Mouse (Mus musculus) hindbrain, embryonic 11.5 days (tissue): Measurements from ENCODE around the gene Aldh3a2. TPM values are rescaled to one million over a fixed set of nuclear protein-coding genes. Genes with fewer than 3 reads are reported as not detected.

Experiments used
- ATAC-seq: fragments of 200-750 bp; cut with Nextera tagmentation; 2 replicates; pipeline ENCODE4 v1.8.0; 2017; ENCODE audit warnings: mild to moderate bottlenecking, moderate TSS enrichment, moderate library complexity; ENCODE audit not compliant: low FRiP score
- DNase-seq: peaks from one replicate; pipeline ENCODE4 v3.0.0-alpha.2; 2015; ENCODE audit warnings: low spot score
- H3K27ac ChIP-seq: fragments of 300-500 bp; sonication (generic); 2 replicates; pipeline ENCODE4 v1.5.1; 2014; ENCODE audit warnings: mild to moderate bottlenecking, low read depth, low read length
- H3K27me3 ChIP-seq: fragments of 300-500 bp; sonication (generic); 2 replicates; pipeline ENCODE4 v1.6.1; 2014; ENCODE audit warnings: mild to moderate bottlenecking, low read length, moderate library complexity, mixed read lengths; ENCODE audit not compliant: control insufficient read depth, insufficient read depth
- H3K36me3 ChIP-seq: fragments of 300-500 bp; sonication (generic); 2 replicates; pipeline ENCODE4 v1.6.1; 2014; ENCODE audit warnings: mild to moderate bottlenecking, low read length, moderate library complexity, mixed read lengths; ENCODE audit not compliant: control insufficient read depth, insufficient read depth
- H3K4me1 ChIP-seq: fragments of 300-500 bp; sonication (generic); replicated peaks from 2 replicates; pipeline ENCODE4 v1.6.1; 2014; ENCODE audit warnings: low read length, mixed read lengths; ENCODE audit not compliant: control insufficient read depth, insufficient read depth
- H3K4me2 ChIP-seq: fragments of 300-500 bp; sonication (generic); replicated peaks from 2 replicates; pipeline ENCODE4 v1.6.1; 2014; ENCODE audit warnings: mild to moderate bottlenecking, low read depth, low read length
- H3K4me3 ChIP-seq: fragments of 300-500 bp; sonication (generic); 2 replicates; pipeline ENCODE4 v1.5.1; 2014; ENCODE audit warnings: low read depth, low read length
- H3K9ac ChIP-seq: fragments of 300-500 bp; sonication (generic); 2 replicates; pipeline ENCODE4 v1.6.1; 2014; ENCODE audit warnings: low read depth, low read length
- H3K9me3 ChIP-seq: fragments of 300-500 bp; sonication (generic); 2 replicates; pipeline ENCODE4 v1.6.1; 2016; ENCODE audit warnings: low read length; ENCODE audit not compliant: control insufficient read depth
- WGBS: fragments of 180-500 bp; shearing (Covaris S2); extraction: QIAGEN DNeasy Blood & Tissue Kit; methylation state at CpG from one replicate; pipeline ENCODE4 v1.1.7; 2014; 5-methylcytosine and 5-hydroxymethylcytosine counted together
- polyA plus RNA-seq: library from polyadenylated mRNA; unstranded; fragments of >200 nt; fragmentation: Nextera tagmentation; extraction: Ambion mirVana; gene quantifications from 2 replicates; pipeline ENCODE4 v1.2.1, GENCODE M21; 2014

Gene Aldh3a2
- polyA plus RNA-seq, 1 experiment from 2014 or later, result 24.9 TPM

GRCm38 (mm10) chr11:61300205-61300604 lies 32.9 kb upstream of the Aldh3a2 start:
- DNase-seq (no peak), ATAC-seq (no peak)
- Histone ChIP-seq H3K4me2 (no peak overlapping the region), H3K4me3 (no peak overlapping the region), H3K9ac (no peak overlapping the region), H3K9me3 (no peaks in the 10 kb centered on the region), H3K27ac (no peak overlapping the region), H3K27me3 (no peaks in the 10 kb centered on the region), H3K36me3 (no peaks in the 10 kb centered on the region), H3K4me1 (no peaks in the 10 kb centered on the region; the same call in 1 of the 2 replicates)
- 68% methylated on average over 3 of the region's 3 CpGs for WGBS

- Histone ChIP-seq H3K4me2 (no peak overlapping the region), H3K36me3 (no peaks in the 10 kb centered on the region), H3K4me1 (no peaks in the 10 kb centered on the region; the same call in 1 of the 2 replicates), H3K27me3 (no peaks in the 10 kb centered on the region), H3K9me3 (no peaks in the 10 kb centered on the region), H3K9ac (no peak overlapping the region), H3K27ac (no peak overlapping the region), H3K4me3 (no peak overlapping the region)
- 74% methylated on average over 2 of the region's 2 CpGs for whole genome bisulfite sequencing
- no peak for ATAC-seq
- DNase-seq, result no peak
Measured at GRCm38 (mm10) chr11:61297901-61298300, 30.6 kb upstream of the Aldh3a2 start.

GRCm38 (mm10) chr11:61297326-61297725 lies 30.1 kb upstream of the Aldh3a2 start:
- no peak overlapping the region for H3K27ac ChIP-seq
- H3K9me3 ChIP-seq, result no peaks in the 10 kb centered on the region
- 88% methylated on average over 2 of the region's 2 CpGs for WGBS
- H3K27me3 ChIP-seq, result no peaks in the 10 kb centered on the region
- H3K4me3 ChIP-seq, result no peak overlapping the region
- H3K4me1 ChIP-seq, result no peaks in the 10 kb centered on the region; the same call in 1 of the 2 replicates
- ATAC-seq (no peak), DNase-seq (no peak)
- no peak overlapping the region for H3K9ac ChIP-seq
- no peak overlapping the region for H3K4me2 ChIP-seq
- no peaks in the 10 kb centered on the region for H3K36me3 ChIP-seq

- DNase-seq, result no peak
Measured at GRCm38 (mm10) chr11:61296556-61296955, 29.3 kb upstream of the Aldh3a2 start.

GRCm38 (mm10) chr11:61295556-61295955 lies 28.3 kb upstream of the Aldh3a2 start:
- WGBS, result 97% methylated on average over 2 of the region's 2 CpGs
- no peaks in the 10 kb centered on the region for H3K36me3 ChIP-seq
- no peak overlapping the region for H3K4me2 ChIP-seq
- H3K4me1 ChIP-seq, result no peaks in the 10 kb centered on the region
- DNase-seq (no peak), ATAC-seq (no peak)
- H3K4me3 ChIP-seq, result no peak overlapping the region
- H3K27me3 ChIP-seq, result no peaks in the 10 kb centered on the region
- H3K27ac ChIP-seq, result no peak overlapping the region
- H3K9me3 ChIP-seq, result no peaks in the 10 kb centered on the region
- no peak overlapping the region for H3K9ac ChIP-seq

More at GRCm38 (mm10) chr11:61296556-61296955, 29.3 kb upstream of the Aldh3a2 start:
- 26% methylated on average over 1 of the region's 1 CpGs for WGBS
- no peaks in the 10 kb centered on the region for H3K36me3 ChIP-seq
- H3K4me1 ChIP-seq, result no peaks in the 10 kb centered on the region; the same call in 1 of the 2 replicates
- no peak overlapping the region for H3K4me3 ChIP-seq
- no peak overlapping the region for H3K9ac ChIP-seq
- no peak overlapping the region for H3K27ac ChIP-seq
- no peaks in the 10 kb centered on the region for H3K27me3 ChIP-seq
- no peak for ATAC-seq
- no peak overlapping the region for H3K4me2 ChIP-seq
- H3K9me3 ChIP-seq, result no peaks in the 10 kb centered on the region

- WGBS, result 90% methylated on average over 3 of the region's 3 CpGs
- no peak for ATAC-seq
- Histone ChIP-seq H3K4me2 (no peak overlapping the region), H3K9ac (no peak overlapping the region), H3K27me3 (no peaks in the 10 kb centered on the region), H3K4me1 (no peaks in the 10 kb centered on the region), H3K9me3 (no peaks in the 10 kb centered on the region), H3K36me3 (no peaks in the 10 kb centered on the region), H3K27ac (no peak overlapping the region), H3K4me3 (no peak overlapping the region)
- no peak for DNase-seq
Measured at GRCm38 (mm10) chr11:61294431-61294830, 27.2 kb upstream of the Aldh3a2 start.

GRCm38 (mm10) chr11:61293251-61293650 lies 26.0 kb upstream of the Aldh3a2 start:
- DNase-seq, result no peak
- Histone ChIP-seq H3K9me3 (no peaks in the 10 kb centered on the region), H3K4me3 (no peak overlapping the region), H3K27ac (no peak overlapping the region), H3K9ac (no peak overlapping the region), H3K27me3 (no peaks in the 10 kb centered on the region), H3K4me2 (no peak overlapping the region), H3K36me3 (no peaks in the 10 kb centered on the region), H3K4me1 (no peaks in the 10 kb centered on the region)
- 18% methylated on average over 2 of the region's 2 CpGs for WGBS
- no peak for ATAC-seq

- no peak overlapping the region for H3K4me3 ChIP-seq
- 78% methylated on average over 6 of the region's 6 CpGs for WGBS
- H3K9me3 ChIP-seq, result no peaks in the 10 kb centered on the region
- H3K27ac ChIP-seq, result no peak overlapping the region
- no peak overlapping the region for H3K4me2 ChIP-seq
- H3K27me3 ChIP-seq, result no peaks in the 10 kb centered on the region
- DNase-seq, result no peak
- no peak overlapping the region for H3K9ac ChIP-seq
- no peaks in the 10 kb centered on the region for H3K4me1 ChIP-seq
- no peaks in the 10 kb centered on the region for H3K36me3 ChIP-seq
- ATAC-seq, result no peak
Measured at GRCm38 (mm10) chr11:61284323-61284722, 17.1 kb upstream of the Aldh3a2 start.

GRCm38 (mm10) chr11:61283414-61284049 lies 16.3 kb upstream of the Aldh3a2 start:
- Histone ChIP-seq H3K4me2 (no peak overlapping the region), H3K36me3 (no peaks in the 10 kb centered on the region), H3K27me3 (no peaks in the 10 kb centered on the region), H3K4me3 (no peak overlapping the region), H3K27ac (no peak overlapping the region), H3K9ac (no peak overlapping the region), H3K4me1 (no peaks in the 10 kb centered on the region), H3K9me3 (no peaks in the 10 kb centered on the region)
- no peak for DNase-seq
- WGBS, result 87% methylated on average over 10 of the region's 10 CpGs
- no peak for ATAC-seq
